Mouse (Mus musculus) cortical plate, adult 2 months (tissue): ENCODE measurements around the gene Egfl8.

Experiments
- CTCF ChIP-seq: fragments of 200-500 bp; IDR thresholded peaks from 2 replicates; pipeline ENCODE4 v1.5.1; 2011; ENCODE audit warnings: mild to moderate bottlenecking, control low read depth, low read length; ENCODE audit not compliant: insufficient read depth; ENCODE audit errors: extremely low read depth
- POLR2A ChIP-seq: fragments of 200-500 bp; IDR thresholded peaks from 2 replicates; pipeline ENCODE4 v1.6.1; 2011; ENCODE audit warnings: mild to moderate bottlenecking, low read length, control low read depth; ENCODE audit not compliant: insufficient read depth; ENCODE audit errors: extremely low read depth

- no peak for TF ChIP-seq CTCF
- TF ChIP-seq POLR2A, result no peak
Measured at GRCm38 (mm10) chr17:34627943-34628643, 12.3 kb upstream of the Egfl8 start, which contains the start of gene Ppt2.
